Mouse (Mus musculus) testis, adult 2 months (tissue): ENCODE measurements around the gene Itga6.

Experiments
- CTCF ChIP-seq: fragments of 200-500 bp; IDR thresholded peaks from 2 replicates; pipeline ENCODE4 v1.5.1; 2012; ENCODE audit warnings: low read depth, mild to moderate bottlenecking, inconsistent platforms, low read length, moderate library complexity; ENCODE audit not compliant: control insufficient read depth, insufficient read depth, insufficient replicate concordance
- POLR2A ChIP-seq: fragments of 200-500 bp; IDR thresholded peaks from 2 replicates; pipeline ENCODE4 v1.6.1; 2012; ENCODE audit warnings: low read depth, mild to moderate bottlenecking, inconsistent platforms, low read length, moderate library complexity; ENCODE audit not compliant: control insufficient read depth

DNA sequence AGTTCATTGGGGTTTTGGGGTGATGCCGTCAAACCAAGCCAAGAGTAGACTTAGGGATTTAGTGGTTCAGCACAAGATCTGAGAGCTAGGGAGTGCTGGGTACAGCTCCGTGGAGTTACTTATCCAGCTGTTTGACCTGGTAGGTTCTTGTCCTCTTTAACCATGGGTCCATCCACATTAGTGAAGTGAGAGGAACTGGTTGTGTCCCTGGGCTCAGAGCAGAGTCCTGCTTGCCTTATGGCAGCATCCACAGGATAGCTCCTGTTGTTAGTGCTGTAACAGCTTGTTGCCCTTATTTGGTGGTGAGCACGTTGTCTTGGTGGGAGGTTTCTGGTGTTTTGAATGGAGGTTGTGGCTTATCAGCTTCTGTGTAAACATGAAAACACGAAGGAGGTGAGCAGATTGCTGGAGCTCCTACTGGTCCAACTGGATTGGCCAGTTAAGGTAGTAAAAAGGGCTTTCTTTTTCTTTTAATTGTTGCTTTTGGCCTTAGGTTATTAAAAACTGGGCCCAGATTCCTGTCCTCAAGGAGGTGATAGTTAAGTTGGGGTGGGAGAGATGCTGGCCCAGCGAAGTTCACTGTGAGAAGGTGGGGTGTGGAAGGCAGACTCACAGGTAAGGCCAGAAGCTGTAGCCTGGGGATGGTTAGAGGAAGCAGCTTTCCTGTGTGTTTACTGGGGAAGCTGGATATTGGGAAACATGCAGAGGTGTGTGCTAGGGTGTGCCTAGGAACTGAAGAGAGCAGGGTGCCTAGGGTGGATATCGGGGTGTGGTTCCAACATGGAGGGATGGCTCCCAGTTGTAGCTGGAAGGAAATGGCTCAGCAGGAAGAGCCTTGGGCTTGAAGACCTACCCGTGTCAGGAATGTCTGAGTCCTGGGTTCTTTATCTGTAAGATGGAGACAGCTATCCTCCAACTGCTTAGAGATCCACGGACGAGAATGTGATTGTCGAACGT, 60.5 kb downstream of the Itga6 start:
- TF ChIP-seq CTCF: no peak
- TF ChIP-seq POLR2A: no peak
